Comparison of ENCODE assay signal across 26 mouse cellular contexts in genomic region chr11:53138212-53138611, GRCm38 (mm10).
"Had no signal": no experiment of that assay in that cellular context is flagged by ENCODE, and none has a peak within 500 bp of the region (broad histone marks: within the 10 kb centered on the region; RNA-seq: fewer than 3 reads in every experiment).

No protein-coding gene starts in this region.

- H3K4me1 ChIP-seq: heart, embryonic 10.5 days; heart, embryonic 12.5 days; kidney, embryonic 15.5 days; limb, embryonic 13.5 days; limb, embryonic 15.5 days; liver, embryonic 12.5 days had no signal

- H3K4me2 ChIP-seq: heart, embryonic 12.5 days; hindbrain, embryonic 13.5 days; hindbrain, embryonic 15.5 days; kidney, embryonic 15.5 days; limb, embryonic 13.5 days; limb, embryonic 15.5 days; liver, embryonic 12.5 days had no signal

- H3K9ac ChIP-seq: heart, embryonic 12.5 days; hindbrain, embryonic 13.5 days; hindbrain, embryonic 15.5 days; kidney, embryonic 15.5 days; limb, embryonic 13.5 days; limb, embryonic 15.5 days; liver, embryonic 12.5 days; liver, embryonic 14.5 days had no signal

- H3K9me3 ChIP-seq: heart, embryonic 10.5 days; heart, embryonic 12.5 days; hindbrain, embryonic 13.5 days; hindbrain, embryonic 15.5 days; kidney, embryonic 15.5 days; limb, embryonic 13.5 days; limb, embryonic 15.5 days; liver, embryonic 12.5 days had no signal

- H3K27me3 ChIP-seq: heart, embryonic 12.5 days; limb, embryonic 13.5 days; limb, embryonic 15.5 days; liver, embryonic 12.5 days had no signal

- H3K27ac ChIP-seq: gastrocnemius, adult 2 months; heart, embryonic 10.5 days; hindbrain, embryonic 15.5 days; hindbrain, postnatal 0 days; kidney, embryonic 15.5 days; kidney, postnatal 0 days; layer of hippocampus, adult 2 months; limb, embryonic 13.5 days; limb, embryonic 15.5 days; liver, embryonic 12.5 days; liver, embryonic 14.5 days had no signal

- H3K36me3 ChIP-seq: heart, embryonic 10.5 days; heart, embryonic 12.5 days; hindbrain, embryonic 13.5 days; hindbrain, embryonic 15.5 days; kidney, embryonic 15.5 days; limb, embryonic 13.5 days; limb, embryonic 15.5 days; liver, embryonic 12.5 days had no signal

- DNase-seq: gastrocnemius, adult 2 months; gastrocnemius, postnatal 10 days; gastrocnemius, postnatal 25 days; heart, adult 18-20 months; heart, postnatal 10 days; heart, postnatal 4 days; kidney, adult 11 months; kidney, adult 2 months; kidney, adult 9 months; kidney, postnatal 14 days; kidney, postnatal 4 days; layer of hippocampus, postnatal 36 days; left cerebral cortex, postnatal 4 days had no signal

- ATAC-seq: hindbrain, postnatal 0 days; intestine, embryonic 16.5 days; liver, embryonic 12.5 days had no signal

- H3K4me3 ChIP-seq: gastrocnemius, adult 2 months; heart, embryonic 10.5 days; heart, embryonic 12.5 days; hindbrain, embryonic 13.5 days; hindbrain, embryonic 15.5 days; kidney, embryonic 15.5 days; layer of hippocampus, adult 2 months; limb, embryonic 13.5 days; limb, embryonic 15.5 days; liver, embryonic 12.5 days had no signal
